Mouse (Mus musculus) urinary bladder, postnatal 14 days (tissue): ENCODE measurements around the gene Scrn1.

Experiments
- DNase-seq: peaks from one replicate; pipeline ENCODE4 v3.0.0; 2021; ENCODE audit warnings: low spot score

The Scrn1 gene

DNA sequence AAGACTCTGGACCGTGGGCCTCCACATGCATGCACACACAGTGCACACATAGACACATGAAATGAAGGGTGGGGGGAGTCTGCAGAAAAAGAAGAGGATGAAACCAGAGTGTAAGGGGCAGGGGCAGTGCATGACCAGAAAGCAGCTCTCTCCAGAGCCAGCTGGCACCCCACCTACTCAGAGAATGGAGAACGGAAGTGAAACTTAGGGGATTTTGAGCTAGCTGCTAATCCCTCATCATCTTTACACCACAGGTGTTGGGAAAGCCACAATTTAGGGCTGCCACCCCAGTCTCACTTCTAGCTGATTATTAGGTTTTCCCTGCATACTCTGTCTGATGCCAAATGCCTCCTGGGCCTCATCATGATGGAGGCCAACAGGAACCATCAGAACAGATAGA lies 36.1 kb downstream of the Scrn1 start:
- no peak for DNase-seq

DNA sequence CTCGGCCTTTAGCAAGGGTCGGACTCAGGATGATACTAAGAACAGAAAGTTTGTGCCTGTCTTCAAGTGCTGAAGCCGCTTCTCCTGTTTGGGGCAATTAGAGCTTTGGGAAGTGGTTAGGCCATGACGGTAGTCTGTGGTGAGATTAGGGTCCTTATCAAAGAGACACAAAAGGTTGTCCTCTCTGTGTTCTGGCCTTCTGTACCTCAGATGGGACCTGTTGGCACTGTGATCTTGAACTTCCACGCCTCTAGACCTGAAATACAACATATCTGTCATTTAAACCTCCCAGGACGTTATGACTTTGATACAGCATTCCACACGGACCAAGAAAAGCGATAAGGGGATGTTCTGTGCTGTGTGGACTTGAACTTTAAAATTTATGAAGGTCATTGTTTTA lies 37.6 kb downstream of the Scrn1 start:
- DNase-seq: no peak

DNA sequence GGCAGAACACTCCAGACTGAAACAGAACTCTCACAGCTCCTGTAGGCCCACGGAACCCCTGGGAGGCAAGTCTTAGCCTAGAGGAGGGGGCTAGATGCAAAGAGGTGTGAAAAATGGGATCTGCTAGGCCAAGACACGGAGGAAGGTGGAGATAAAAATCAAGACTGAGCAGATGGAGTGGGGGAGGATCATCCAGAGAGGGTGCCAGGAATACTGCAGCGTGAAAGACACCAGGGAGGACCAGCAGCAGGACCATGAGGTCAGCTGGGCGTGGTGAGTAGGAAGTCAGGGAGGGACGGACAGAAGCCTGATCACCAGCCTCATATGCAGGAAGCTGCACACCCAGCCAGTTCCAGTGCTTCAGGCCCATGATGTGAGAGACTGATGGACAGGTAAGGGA lies 47.5 kb downstream of the Scrn1 start:
- DNase-seq: no peak

DNA sequence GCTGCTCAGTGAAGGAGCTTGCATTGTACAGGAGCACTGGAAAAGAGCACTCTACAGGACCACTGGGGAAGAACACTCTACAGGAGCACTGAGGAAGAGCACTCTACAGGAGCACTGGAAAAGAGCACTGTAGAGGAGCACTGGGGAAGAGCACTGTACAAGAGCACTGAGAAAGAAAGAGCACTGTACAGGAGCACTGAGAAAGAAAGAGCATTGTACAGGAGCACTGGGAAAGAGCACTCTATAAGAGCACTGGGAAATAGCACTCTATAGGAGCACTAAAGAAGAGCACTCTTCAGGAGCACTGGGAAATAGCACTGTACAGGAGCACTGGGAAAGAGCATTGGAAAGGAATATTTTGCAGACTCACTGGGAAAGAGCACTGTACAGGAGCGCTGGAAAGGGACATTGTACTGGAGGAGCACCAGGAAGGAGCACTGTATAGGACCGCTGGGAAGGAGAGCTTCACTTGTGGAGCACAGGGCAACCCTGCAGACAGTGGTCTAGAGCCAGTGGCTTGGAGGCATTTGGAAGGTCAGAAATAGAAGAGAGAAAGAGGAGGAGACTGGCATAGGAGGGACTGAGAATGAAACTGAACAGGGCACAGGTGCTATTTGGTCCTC lies 49.7 kb downstream of the Scrn1 start:
- DNase-seq: no peak

DNA sequence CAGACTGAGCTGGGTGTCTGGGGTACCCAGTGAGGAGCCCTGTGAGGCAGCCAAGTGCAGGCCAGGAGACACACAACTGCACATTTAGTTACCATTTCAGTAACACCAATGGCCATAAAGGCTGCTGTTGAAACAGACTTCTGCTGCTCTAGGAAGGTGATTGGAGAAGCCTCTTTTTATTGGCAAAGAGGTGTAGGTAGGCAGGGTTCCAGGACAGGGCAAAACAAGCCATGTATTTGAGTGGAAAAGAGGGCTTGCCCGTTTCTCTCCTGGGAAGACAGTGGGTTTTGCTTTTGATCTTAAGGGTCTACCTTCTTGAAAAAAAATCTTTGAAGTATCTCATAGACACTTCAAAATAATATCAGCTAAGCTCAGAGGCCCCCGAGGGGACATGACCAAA lies 54.0 kb downstream of the Scrn1 start:
- DNase-seq: no peak

DNA sequence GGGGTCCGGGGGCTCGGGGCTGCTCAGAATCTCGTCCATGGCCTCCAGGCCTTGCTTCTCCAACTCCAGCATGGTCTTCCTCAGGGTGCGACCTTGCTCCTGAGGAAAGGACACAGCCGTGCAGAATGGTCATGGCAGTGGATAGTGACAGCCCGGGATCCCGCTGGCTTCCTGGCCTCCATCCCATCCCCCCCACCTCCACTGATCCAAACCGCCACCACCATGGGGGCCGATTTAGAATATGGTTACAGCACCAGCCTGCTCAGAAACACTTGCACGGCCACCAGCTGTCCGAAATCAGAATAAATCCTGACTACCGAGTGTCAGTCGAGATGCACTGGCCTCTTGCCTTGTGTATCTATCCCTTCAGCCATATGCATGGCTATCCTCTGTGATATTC lies 57.0 kb downstream of the Scrn1 start:
- DNase-seq: no peak

DNA sequence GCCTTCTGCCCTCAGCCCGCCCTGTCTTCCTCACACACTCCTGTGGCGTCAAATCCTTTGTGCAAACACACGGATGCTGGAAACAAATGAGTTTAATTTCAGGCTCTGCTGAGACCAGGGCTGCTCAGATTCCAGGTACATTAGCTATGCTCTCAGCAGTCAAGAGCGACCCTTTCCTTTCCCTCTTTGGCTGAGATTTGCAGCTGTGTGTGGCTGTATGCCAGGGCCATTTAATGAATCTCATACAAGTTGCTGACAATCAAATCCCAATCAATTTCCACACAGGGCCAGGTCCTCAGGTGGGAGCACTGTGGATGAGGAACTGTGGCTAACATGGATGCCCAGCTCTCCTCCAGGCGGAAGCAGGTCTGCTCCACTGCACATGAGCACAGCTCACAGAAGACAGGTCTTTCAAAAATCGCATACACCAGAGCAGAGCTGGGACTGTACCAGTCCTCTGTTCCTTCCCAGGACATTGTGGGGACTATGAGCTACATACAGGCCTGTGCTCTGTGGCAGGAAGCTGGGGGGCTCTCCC lies 58.0 kb downstream of the Scrn1 start:
- no peak for DNase-seq

DNA sequence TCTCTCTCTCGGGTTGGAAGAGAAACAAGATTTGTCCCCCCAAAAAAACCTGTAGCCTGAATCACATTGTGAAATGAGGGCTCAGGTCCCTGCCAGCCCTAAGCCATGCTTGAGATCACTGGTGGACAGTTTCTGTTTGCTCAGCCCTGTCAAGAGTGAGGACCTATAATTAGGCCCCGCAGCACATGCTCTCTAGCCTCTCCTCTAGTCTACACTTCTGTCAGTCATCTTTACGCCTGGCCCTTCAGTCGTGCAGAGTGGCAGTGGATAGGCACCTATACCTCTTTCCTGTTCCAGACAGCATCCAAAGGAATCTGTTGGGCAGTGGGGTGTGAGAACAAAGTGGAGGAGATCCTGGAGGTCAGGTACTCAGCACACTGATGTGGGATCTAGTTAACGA lies 58.5 kb downstream of the Scrn1 start:
- DNase-seq: no peak

DNA sequence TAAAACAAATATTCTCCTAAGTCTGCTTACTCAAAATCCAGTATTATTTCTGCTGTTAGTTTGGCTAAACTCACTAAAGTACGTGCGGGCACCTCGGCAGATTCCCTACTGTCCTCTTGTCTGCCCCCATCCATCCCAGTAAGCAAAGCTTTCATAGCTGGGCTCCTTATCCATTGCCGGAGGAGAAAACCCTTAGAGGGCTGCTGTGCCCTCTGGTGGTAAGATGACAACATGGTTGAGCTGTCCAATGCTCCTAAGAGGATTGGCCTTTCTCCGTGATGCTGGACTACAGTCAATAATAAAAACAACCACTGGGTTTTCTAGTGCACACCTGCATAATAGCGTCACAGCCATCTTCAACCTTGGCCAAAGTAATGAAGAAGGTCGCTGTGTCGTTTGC lies 59.3 kb downstream of the Scrn1 start:
- peak; percentile 60 for DNase-seq

DNA sequence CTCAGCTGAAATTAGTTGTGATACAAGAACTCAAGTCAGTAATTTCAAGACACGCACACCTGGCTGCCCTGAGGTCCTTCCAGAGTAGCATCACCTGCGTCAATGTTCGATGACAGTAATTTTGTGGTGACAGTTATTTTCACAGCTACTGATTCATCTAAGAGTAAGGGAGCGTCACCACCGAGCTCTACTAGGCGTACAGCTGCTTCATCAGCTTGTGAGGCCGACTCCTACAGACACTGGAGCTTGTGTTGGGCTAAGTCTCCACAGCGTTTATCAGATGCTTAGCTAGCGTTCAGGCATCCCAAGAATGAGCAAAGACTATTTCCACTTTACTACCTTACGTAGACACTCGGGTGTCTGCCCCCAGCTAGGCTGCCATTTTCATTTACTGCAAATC lies 60.0 kb downstream of the Scrn1 start:
- no peak for DNase-seq

DNA sequence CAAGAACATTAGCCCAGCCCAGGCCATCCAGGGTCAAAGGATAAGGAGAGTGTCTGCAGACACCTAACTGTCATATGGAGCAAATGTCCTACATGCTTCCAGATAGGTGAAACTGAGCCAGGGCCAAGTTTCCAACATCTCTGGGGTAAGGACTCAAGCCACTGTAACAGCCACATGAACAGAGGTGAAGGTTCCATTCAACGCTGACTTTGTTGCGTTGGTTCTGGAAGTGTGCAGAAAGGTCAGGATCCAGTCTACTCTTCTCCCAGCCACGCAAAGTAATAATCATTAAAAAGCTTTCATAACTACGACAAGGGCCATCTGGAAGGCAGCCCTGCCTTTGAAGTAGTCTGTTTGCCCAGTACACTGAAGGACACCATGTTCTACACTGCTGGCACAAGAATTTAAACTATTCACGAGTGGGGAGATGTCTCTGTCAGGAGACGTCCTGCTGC lies 63.6 kb downstream of the Scrn1 start:
- no peak for DNase-seq

DNA sequence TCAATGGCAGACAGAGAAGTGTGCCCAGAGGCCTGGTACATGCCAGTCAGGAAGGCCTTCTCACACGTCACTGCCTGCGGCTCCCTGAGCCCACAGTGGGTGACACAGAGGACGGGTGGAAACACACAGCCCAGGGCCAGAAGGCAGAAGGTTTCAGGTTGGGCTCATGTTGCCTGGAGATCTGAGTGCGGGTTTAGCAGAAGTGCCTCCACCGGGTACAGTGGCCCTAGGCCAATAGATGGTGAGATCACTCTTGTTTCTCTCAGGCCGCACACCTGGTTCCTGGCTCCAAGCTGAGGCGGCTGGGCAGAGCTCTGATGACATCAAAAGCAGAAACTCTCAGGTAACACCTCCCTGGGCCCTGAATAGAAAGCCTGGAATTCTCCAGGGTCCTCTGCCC lies 70.1 kb downstream of the Scrn1 start:
- no peak for DNase-seq

DNA sequence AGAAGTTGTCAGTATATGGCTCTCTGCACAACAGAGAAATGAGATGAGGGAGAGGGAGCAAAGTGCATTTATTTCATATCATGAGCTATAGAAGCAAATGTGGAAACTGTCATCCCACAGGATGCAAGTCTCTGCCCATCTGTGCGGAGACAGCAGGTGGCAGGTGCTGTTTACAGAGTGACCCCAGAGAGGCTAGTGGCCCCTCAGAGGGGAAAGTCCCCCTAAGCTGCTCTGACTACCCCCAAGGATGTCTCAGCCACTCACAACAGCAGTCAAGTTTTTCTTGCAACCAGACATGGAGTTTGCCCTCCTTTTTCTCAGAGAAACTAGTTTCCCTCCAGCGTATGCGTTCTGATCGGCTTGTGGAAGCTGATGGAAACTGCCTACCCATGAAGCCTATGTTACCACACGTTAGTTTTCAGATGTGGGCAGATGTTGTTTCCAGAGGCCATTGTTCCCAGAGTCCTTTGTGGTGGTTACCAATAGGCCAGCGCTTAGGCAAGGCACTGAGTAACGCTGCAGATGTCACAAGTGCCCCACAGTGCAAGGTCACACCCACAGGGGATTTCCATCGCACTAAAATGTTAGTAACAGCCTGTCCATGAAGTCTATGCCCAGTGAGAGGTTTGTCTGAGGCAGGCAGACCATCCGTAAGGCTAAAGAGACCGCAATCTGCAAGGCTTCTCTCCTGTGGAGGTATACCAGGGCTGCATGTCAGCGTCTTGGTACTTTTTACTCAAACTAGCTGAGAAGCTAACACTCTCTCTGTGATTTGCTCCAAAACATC lies 71.5 kb downstream of the Scrn1 start:
- DNase-seq: no peak

DNA sequence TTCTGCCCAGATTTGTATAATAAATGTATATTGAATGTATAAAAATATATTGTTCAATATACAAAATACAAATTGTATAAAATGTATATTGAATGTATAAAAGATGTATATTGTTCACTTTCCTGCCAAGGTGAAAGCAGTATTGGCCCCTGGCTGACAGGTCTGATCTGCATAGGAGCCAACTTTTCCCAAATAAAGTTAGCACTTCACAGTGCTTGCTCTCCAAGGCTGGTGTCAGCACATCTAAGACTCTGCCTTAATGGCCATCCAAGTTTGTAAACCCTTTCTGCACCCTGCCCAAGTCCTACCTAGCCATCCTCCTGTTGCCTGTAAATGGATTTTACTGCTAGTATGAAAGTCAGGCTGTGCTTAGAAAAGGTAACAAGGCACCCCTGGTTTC lies 72.2 kb downstream of the Scrn1 start:
- no peak for DNase-seq

DNA sequence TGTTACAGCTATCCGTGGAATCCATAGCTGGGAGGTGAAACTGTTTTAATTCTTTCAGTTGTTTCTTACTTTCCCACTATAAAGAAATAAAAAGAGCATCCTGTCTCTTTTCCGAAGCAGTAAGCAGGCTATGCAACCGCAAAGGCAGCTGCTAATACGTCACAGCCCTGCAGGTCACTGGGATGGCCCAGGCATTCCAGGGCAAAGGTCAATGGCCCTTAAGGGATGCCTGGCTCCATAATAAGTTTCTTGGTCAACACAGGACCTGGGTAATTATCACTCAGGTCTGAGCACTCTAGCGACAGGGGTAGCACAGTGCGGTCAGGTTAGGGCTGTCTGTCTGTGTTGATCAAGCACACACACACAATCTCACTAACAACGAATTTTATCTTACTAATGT lies 75.2 kb downstream of the Scrn1 start:
- DNase-seq: no peak

DNA sequence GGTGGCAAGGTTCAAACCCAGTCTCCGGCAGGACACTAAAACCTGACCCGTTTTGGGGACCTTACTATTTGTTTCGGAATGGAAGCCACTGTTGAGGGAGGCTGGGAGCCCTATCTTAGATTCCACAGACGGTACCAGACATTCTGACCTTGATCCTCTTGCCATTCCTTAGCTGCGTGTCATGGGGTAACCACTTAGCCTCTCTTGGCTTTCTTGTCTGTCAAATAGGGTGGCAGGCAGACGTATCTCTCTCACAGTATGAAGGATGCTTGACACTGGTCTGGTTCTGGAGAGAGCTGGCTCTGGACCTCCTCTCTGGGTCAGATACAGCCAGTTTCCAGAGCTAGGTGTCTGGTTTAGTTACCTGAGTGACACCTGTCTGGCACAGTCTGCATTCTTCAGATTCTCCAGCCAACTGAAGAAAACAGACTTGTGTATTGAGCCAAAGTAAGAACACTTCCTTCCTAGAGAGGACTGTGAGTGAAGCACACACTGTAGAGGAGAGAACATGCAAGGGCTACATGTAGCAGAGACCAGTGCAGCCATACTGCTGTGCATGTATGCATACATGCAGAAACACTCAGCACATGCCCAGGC lies 80.2 kb downstream of the Scrn1 start:
- DNase-seq: no peak

DNA sequence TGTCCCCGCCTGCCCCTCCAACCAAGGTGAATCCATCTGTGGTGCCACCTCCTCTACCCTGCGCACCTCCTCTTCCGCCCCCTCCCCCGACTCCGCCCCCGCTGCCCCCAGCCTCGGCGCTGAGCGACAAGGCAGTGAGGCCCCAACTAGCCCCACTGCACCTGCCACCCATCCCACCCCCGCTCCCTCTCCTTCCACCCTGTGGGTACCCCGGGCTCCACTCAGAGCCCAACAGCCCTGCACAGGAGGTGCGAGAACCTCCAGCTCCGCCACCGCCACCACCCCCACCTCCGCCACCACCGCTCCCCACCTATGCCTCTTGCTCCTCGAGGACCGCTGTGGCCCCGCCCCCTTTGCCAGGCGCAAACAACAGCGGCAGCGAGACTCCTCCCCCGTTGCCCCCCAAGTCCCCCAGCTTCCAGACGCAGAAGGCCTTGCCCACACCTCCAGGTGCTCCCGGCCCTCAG lies 80.8 kb downstream of the Scrn1 start:
- DNase-seq: no peak

DNA sequence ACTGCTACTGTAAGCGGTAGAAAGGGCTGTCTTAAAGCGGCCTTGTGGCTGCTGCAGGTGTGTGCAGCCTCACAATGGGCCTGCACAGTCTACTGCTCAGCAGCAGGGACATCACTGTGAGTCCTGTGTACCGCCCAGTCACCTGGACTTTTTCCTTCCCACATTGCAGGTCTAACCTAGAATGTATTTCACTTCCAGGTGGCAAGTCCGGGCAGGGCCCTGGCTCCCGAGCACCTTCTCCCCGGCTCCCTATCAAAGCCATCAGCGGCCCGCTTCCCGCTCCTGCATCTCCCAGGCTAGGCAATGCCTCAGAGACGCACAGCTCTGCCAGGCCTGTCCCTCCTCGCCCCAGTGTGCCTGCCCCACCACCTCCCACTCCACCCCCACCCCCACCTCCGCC lies 81.3 kb downstream of the Scrn1 start:
- DNase-seq: peak; percentile 58

DNA sequence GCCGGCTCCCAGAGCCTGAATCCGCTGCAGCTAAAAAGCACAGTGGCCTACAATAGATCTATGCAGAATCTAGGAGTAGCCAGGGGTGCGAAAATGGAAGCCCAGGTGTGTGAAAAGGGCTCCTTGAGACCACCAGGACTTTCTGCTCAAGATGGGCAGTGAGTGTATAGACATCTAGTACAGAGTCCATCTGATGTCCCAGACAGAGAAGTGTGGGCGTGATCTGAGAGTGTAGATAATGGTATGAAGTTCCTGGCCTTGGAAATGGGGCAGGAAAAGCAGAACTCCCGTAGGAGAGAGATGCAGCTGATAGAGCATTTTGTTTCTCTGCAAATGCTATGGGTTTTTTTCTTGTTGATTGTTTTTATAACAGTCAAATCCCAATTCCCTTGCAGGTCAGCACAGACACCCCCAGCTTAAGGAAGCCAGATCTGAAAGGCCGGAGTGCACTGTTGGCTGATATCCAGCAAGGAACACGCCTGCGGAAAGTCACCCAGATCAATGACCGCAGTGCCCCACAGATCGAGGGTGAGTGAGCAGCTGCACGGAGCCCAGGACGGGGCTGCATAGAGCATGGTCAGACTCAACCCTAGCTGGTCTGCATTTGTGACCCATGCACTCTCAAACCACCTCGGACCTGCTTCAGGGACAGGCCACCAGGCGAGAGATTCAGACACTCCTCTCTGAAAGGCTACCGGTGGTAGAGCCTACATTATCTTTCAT lies 84.7 kb downstream of the Scrn1 start:
- no peak for DNase-seq

DNA sequence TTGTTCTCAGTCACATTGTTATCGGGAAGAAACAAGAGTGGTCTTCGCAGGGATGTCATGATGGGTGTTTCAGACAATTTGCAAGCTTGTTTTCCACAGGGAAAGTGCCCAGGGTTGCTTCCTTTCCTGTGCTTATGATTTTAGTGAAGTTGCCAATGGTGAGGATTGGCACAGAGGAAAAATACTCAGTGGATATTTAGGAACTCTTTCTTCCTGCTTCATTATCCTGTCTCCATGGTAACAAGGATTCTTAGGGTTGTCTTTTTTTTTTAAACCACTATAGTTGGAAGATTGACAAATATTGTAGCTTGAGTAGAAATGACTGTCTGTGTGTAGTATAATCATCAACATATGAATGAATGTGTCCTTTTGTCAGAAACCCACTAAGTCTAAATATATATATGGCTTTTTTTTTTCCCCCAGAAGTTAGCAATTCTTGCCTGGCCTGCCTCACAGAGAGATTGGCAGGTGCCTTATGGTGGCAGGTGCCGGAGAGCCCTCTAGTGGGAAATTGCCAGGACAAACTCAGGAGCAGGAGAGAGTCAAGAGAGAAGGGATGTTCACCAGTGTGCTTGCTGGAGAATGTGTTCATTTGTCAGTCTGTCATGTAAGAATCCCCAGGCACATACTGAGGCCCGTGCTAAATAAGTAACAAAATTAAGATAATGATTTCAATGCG lies 87.5 kb downstream of the Scrn1 start:
- no peak for DNase-seq

DNA sequence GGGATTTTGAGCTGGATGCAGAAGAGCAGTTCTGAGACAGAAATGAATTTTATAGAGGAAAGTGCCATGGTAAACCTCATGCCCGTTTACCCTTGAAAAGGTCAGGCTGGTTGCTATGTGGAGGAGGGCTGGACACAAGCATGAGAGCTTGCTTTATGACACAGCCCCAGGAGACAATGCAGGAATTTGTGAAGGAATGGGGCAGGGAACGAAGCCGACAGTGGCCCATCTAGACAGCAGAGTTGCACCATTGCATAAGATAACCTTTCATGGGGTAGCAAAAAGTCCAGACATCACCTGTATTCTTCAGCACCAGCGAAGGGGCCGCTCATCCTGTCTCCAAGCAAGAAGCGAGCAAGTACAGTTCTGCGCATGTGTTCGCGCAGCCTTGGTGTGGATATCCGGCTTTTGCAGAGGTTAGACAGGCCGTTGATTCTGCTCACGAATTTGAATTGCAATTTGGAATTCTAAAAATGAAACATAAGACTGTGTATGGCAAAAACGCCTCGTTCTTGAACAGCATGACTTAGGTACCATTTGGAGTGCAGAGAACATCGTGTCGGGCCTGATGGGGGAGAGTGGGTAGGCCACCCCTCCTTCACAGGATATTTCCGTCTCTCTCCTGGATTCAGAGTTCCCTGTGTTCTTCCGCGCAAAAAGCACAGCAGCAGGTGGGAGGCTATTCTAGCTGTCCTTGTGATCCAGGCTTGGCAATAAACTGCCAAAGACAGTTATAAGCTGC lies 90.2 kb downstream of the Scrn1 start:
- DNase-seq: no peak
